Mouse (Mus musculus) MEL-GATA-1-ER (cell line): ENCODE measurements at regions not wholly inside any gene's neighbourhood (a gene's known extent, or its start where the extent isn't known, plus 50 kb on each side); places are given as distances from the start of the nearest gene placed in this dataset.

Experiments
- DNase-seq: peaks from one replicate; pipeline ENCODE4 v3.0.0-alpha.2; 2012; ENCODE audit warnings: low read depth; ENCODE audit errors: extremely low read depth

- no peak for DNase-seq
Observed at GRCm38 (mm10) chr5:83533901-83534300, 178.9 kb upstream of the Tecrl start.

- peak; percentile 3 for DNase-seq
Observed at GRCm38 (mm10) chr5:83518661-83519060, 163.7 kb upstream of the Tecrl start.

- peak; percentile 33 for DNase-seq
Observed at GRCm38 (mm10) chr5:83484135-83484534, 129.1 kb upstream of the Tecrl start.

GRCm38 (mm10) chr5:83440259-83440658, 85.3 kb upstream of the Tecrl start:
- DNase-seq, result peak; percentile 30

GRCm38 (mm10) chr5:83436510-83436909, 81.5 kb upstream of the Tecrl start:
- DNase-seq, result no peak

- DNase-seq, result no peak
Observed at GRCm38 (mm10) chr5:83421708-83422107, 66.7 kb upstream of the Tecrl start.

GRCm38 (mm10) chr5:83410221-83410620, 55.2 kb upstream of the Tecrl start:
- no peak for DNase-seq

- DNase-seq, result no peak
Observed at GRCm38 (mm10) chr5:83405266-83405954, 50.4 kb upstream of the Tecrl start.
